Mouse (Mus musculus): ENCODE measurements around the gene Sgce. TPM values are rescaled to one million over a fixed set of nuclear protein-coding genes. Genes with fewer than 3 reads are reported as not detected.

Gene Sgce
- polyA plus RNA-seq, 1 experiment from 2014 or later = 61.4 TPM

- 79% methylated on average over 8 of the region's 8 CpGs for WGBS
Observed at GRCm38 (mm10) chr6:4731675-4732074, 15.3 kb downstream of the Sgce start.

GRCm38 (mm10) chr6:4728305-4728704 is 18.7 kb downstream of the Sgce start:
- Histone ChIP-seq H3K36me3 (ENCODE audit: control insufficient read depth, insufficient read depth, low read length) (no peaks in the 10 kb centered on the region), H3K4me1 (ENCODE audit: control insufficient read depth, insufficient read depth, low read length) (peaks cover 3% of the 10 kb centered on the region; the same call in 1 of the 2 replicates), H3K9ac (ENCODE audit: low read depth, low read length) (no peak overlapping the region), H3K9me3 (replicated peaks; ENCODE audit: control insufficient read depth, low read length, poor library complexity, severe bottlenecking) (no peaks in the 10 kb centered on the region), H3K4me3 (ENCODE audit: low read depth, low read length) (no peak overlapping the region), H3K27ac (ENCODE audit: low read length) (no peak overlapping the region), H3K27me3 (ENCODE audit: control insufficient read depth, insufficient read depth, low read depth, low read length) (no peaks in the 10 kb centered on the region), H3K4me2 (ENCODE audit: low read length) (no peak overlapping the region)
- ATAC-seq = no peak
- 90% methylated on average over 2 of the region's 2 CpGs for WGBS

More at GRCm38 (mm10) chr6:4731675-4732074, 15.3 kb downstream of the Sgce start:
- Histone ChIP-seq H3K9ac (ENCODE audit: low read depth, low read length) (no peak overlapping the region), H3K4me1 (ENCODE audit: control insufficient read depth, insufficient read depth, low read length) (no peaks in the 10 kb centered on the region), H3K36me3 (ENCODE audit: control insufficient read depth, insufficient read depth, low read length) (no peaks in the 10 kb centered on the region), H3K4me2 (ENCODE audit: low read length) (no peak overlapping the region), H3K27me3 (ENCODE audit: control insufficient read depth, insufficient read depth, low read depth, low read length) (no peaks in the 10 kb centered on the region), H3K9me3 (replicated peaks; ENCODE audit: control insufficient read depth, low read length, poor library complexity, severe bottlenecking) (no peaks in the 10 kb centered on the region), H3K4me3 (ENCODE audit: low read depth, low read length) (no peak overlapping the region), H3K27ac (ENCODE audit: low read length) (no peak overlapping the region)
- ATAC-seq = no peak

- Histone ChIP-seq H3K27me3 (ENCODE audit: control insufficient read depth, insufficient read depth, low read depth, low read length) (no peaks in the 10 kb centered on the region), H3K9ac (ENCODE audit: low read depth, low read length) (no peak overlapping the region), H3K4me3 (ENCODE audit: low read depth, low read length) (no peak overlapping the region), H3K27ac (ENCODE audit: low read length) (no peak overlapping the region), H3K9me3 (replicated peaks; ENCODE audit: control insufficient read depth, low read length, poor library complexity, severe bottlenecking) (no peaks in the 10 kb centered on the region), H3K4me1 (ENCODE audit: control insufficient read depth, insufficient read depth, low read length) (peaks cover 18% of the 10 kb centered on the region), H3K36me3 (ENCODE audit: control insufficient read depth, insufficient read depth, low read length) (no peaks in the 10 kb centered on the region), H3K4me2 (ENCODE audit: low read length) (no peak overlapping the region)
- 52% methylated on average over 15 of the region's 15 CpGs for WGBS
- ATAC-seq = no peak
Observed at GRCm38 (mm10) chr6:4723998-4724757, 22.8 kb downstream of the Sgce start.

GRCm38 (mm10) chr6:4722739-4723138 is 24.3 kb downstream of the Sgce start:
- Histone ChIP-seq H3K9me3 (replicated peaks; ENCODE audit: control insufficient read depth, low read length, poor library complexity, severe bottlenecking) (no peaks in the 10 kb centered on the region), H3K9ac (ENCODE audit: low read depth, low read length) (no peak overlapping the region), H3K27ac (ENCODE audit: low read length) (peak overlapping the region; percentile 26; the same call in 1 of the 2 replicates), H3K4me1 (ENCODE audit: control insufficient read depth, insufficient read depth, low read length) (peaks cover 18% of the 10 kb centered on the region), H3K4me2 (ENCODE audit: low read length) (no peak overlapping the region), H3K36me3 (ENCODE audit: control insufficient read depth, insufficient read depth, low read length) (no peaks in the 10 kb centered on the region), H3K4me3 (ENCODE audit: low read depth, low read length) (no peak overlapping the region), H3K27me3 (ENCODE audit: control insufficient read depth, insufficient read depth, low read depth, low read length) (no peaks in the 10 kb centered on the region)
- peak; percentile 57 for ATAC-seq
- WGBS = 71% methylated on average over 13 of the region's 13 CpGs

- ATAC-seq = peak; percentile 69
- Histone ChIP-seq H3K4me2 (ENCODE audit: low read length) (0 out of 2 replicates have a peak overlapping the region, but pooled peaks have one; percentile 5), H3K36me3 (ENCODE audit: control insufficient read depth, insufficient read depth, low read length) (no peaks in the 10 kb centered on the region), H3K9me3 (replicated peaks; ENCODE audit: control insufficient read depth, low read length, poor library complexity, severe bottlenecking) (no peaks in the 10 kb centered on the region), H3K4me1 (ENCODE audit: control insufficient read depth, insufficient read depth, low read length) (peaks cover 18% of the 10 kb centered on the region), H3K27ac (ENCODE audit: low read length) (peak overlapping the region; percentile 26; the same call in 1 of the 2 replicates), H3K27me3 (ENCODE audit: control insufficient read depth, insufficient read depth, low read depth, low read length) (no peaks in the 10 kb centered on the region), H3K9ac (ENCODE audit: low read depth, low read length) (no peak overlapping the region), H3K4me3 (ENCODE audit: low read depth, low read length) (no peak overlapping the region)
- WGBS = 15% methylated on average over 6 of the region's 6 CpGs
Observed at GRCm38 (mm10) chr6:4722142-4722541, 24.9 kb downstream of the Sgce start.

GRCm38 (mm10) chr6:4717344-4717743 is 29.7 kb downstream of the Sgce start:
- Histone ChIP-seq H3K27ac (ENCODE audit: low read length) (no peak overlapping the region), H3K4me3 (ENCODE audit: low read depth, low read length) (no peak overlapping the region), H3K9me3 (replicated peaks; ENCODE audit: control insufficient read depth, low read length, poor library complexity, severe bottlenecking) (no peaks in the 10 kb centered on the region), H3K9ac (ENCODE audit: low read depth, low read length) (no peak overlapping the region), H3K4me1 (ENCODE audit: control insufficient read depth, insufficient read depth, low read length) (peaks cover 11% of the 10 kb centered on the region), H3K27me3 (ENCODE audit: control insufficient read depth, insufficient read depth, low read depth, low read length) (no peaks in the 10 kb centered on the region), H3K4me2 (ENCODE audit: low read length) (no peak overlapping the region), H3K36me3 (ENCODE audit: control insufficient read depth, insufficient read depth, low read length) (no peaks in the 10 kb centered on the region)
- no peak for ATAC-seq
- 87% methylated on average over 2 of the region's 2 CpGs for WGBS

GRCm38 (mm10) chr6:4716171-4716570 is 30.8 kb downstream of the Sgce start:
- WGBS = 100% methylated on average over 2 of the region's 2 CpGs

GRCm38 (mm10) chr6:4708971-4709370 is 38.0 kb downstream of the Sgce start:
- 93% methylated on average over 1 of the region's 1 CpGs for WGBS
- Histone ChIP-seq H3K9me3 (replicated peaks; ENCODE audit: control insufficient read depth, low read length, poor library complexity, severe bottlenecking) (no peaks in the 10 kb centered on the region), H3K4me1 (ENCODE audit: control insufficient read depth, insufficient read depth, low read length) (no peaks in the 10 kb centered on the region), H3K9ac (ENCODE audit: low read depth, low read length) (no peak overlapping the region), H3K27ac (ENCODE audit: low read length) (no peak overlapping the region), H3K4me2 (ENCODE audit: low read length) (no peak overlapping the region), H3K27me3 (ENCODE audit: control insufficient read depth, insufficient read depth, low read depth, low read length) (no peaks in the 10 kb centered on the region), H3K4me3 (ENCODE audit: low read depth, low read length) (no peak overlapping the region), H3K36me3 (ENCODE audit: control insufficient read depth, insufficient read depth, low read length) (no peaks in the 10 kb centered on the region)
- no peak for ATAC-seq

More at GRCm38 (mm10) chr6:4716171-4716570, 30.8 kb downstream of the Sgce start:
- Histone ChIP-seq H3K4me1 (ENCODE audit: control insufficient read depth, insufficient read depth, low read length) (no peaks in the 10 kb centered on the region; the same call in 1 of the 2 replicates), H3K36me3 (ENCODE audit: control insufficient read depth, insufficient read depth, low read length) (no peaks in the 10 kb centered on the region), H3K27ac (ENCODE audit: low read length) (no peak overlapping the region), H3K9ac (ENCODE audit: low read depth, low read length) (no peak overlapping the region), H3K27me3 (ENCODE audit: control insufficient read depth, insufficient read depth, low read depth, low read length) (no peaks in the 10 kb centered on the region), H3K9me3 (replicated peaks; ENCODE audit: control insufficient read depth, low read length, poor library complexity, severe bottlenecking) (no peaks in the 10 kb centered on the region), H3K4me3 (ENCODE audit: low read depth, low read length) (no peak overlapping the region), H3K4me2 (ENCODE audit: low read length) (no peak overlapping the region)
- peak; percentile 21; the same call in 1 of the 2 replicates for ATAC-seq

GRCm38 (mm10) chr6:4706415-4706814 is 40.6 kb downstream of the Sgce start:
- no peaks in the 10 kb centered on the region for H3K9me3 ChIP-seq (replicated peaks; ENCODE audit: control insufficient read depth, low read length, poor library complexity, severe bottlenecking)

More at GRCm38 (mm10) chr6:4706415-4706814, 40.6 kb downstream of the Sgce start:
- Histone ChIP-seq H3K27me3 (ENCODE audit: control insufficient read depth, insufficient read depth, low read depth, low read length) (no peaks in the 10 kb centered on the region), H3K4me3 (ENCODE audit: low read depth, low read length) (no peak overlapping the region), H3K9ac (ENCODE audit: low read depth, low read length) (no peak overlapping the region), H3K27ac (ENCODE audit: low read length) (no peak overlapping the region), H3K4me2 (ENCODE audit: low read length) (no peak overlapping the region), H3K36me3 (ENCODE audit: control insufficient read depth, insufficient read depth, low read length) (no peaks in the 10 kb centered on the region), H3K4me1 (ENCODE audit: control insufficient read depth, insufficient read depth, low read length) (no peaks in the 10 kb centered on the region)
- ATAC-seq = no peak
- WGBS = 88% methylated on average over 5 of the region's 5 CpGs

Measured in midbrain, embryonic 16.5 days (tissue).